Comparison of ENCODE assay signal across 10 mouse cellular contexts in genomic region chr9:41470010-41470409, GRCm38 (mm10).
DNase-seq lines count a peak whose midpoint lies in the region; ATAC-seq and TF ChIP-seq lines count a peak whose summit lies in the region.
"Had no signal": no experiment of that assay in that cellular context is flagged by ENCODE, and none has a peak within 500 bp of the region (broad histone marks: within the 10 kb centered on the region; RNA-seq: fewer than 3 reads in every experiment).

No protein-coding gene starts in this region.

- peak overlapping the region; percentile 67 for H3K27ac ChIP-seq in neural tube, embryonic 13.5 days (replicated peaks)
- peak overlapping the region; percentile 61; the same call in 1 of the 2 replicates for H3K27ac ChIP-seq in limb, embryonic 10.5 days
- H3K27ac ChIP-seq in cerebellum, adult 2 months (ENCODE audit: insufficient read depth, low read length) = no peak overlapping the region
- H3K27ac ChIP-seq: layer of hippocampus, adult 2 months had no signal

- peak; percentile 87 for DNase-seq in heart, adult 11 months
- DNase-seq in heart, postnatal 25 days (ENCODE audit: low spot score) = no peak
- no peak for DNase-seq in neural tube, embryonic 10.5 days (ENCODE audit: extremely low spot score, low spot score)
- no peak for DNase-seq in limb, embryonic 10.5 days (ENCODE audit: low spot score)
- no peak for DNase-seq in cerebellum, adult 2 months
- DNase-seq in thymus, postnatal 0 days (ENCODE audit: low spot score) = no peak
- no peak for DNase-seq in adrenal gland, adult 2 months
- DNase-seq: B cell, adult 2 months had no signal

- peaks cover 47% of the 10 kb centered on the region for H3K4me1 ChIP-seq in neural tube, embryonic 13.5 days (replicated peaks)
- peaks cover 22% of the 10 kb centered on the region for H3K4me1 ChIP-seq in limb, embryonic 10.5 days
- no peaks in the 10 kb centered on the region for H3K4me1 ChIP-seq in cerebellum, adult 2 months (ENCODE audit: control insufficient read depth, insufficient read depth, low read length)

- H3K9ac ChIP-seq in neural tube, embryonic 13.5 days = no peak overlapping the region

- no peak for TF ChIP-seq POLR2A in cerebellum, adult 2 months (IDR thresholded peaks at IDR 0.05; ENCODE audit: borderline replicate concordance, insufficient read depth, low read length)

- H3K27me3 ChIP-seq in neural tube, embryonic 13.5 days = no peaks in the 10 kb centered on the region
- H3K27me3 ChIP-seq in limb, embryonic 10.5 days (ENCODE audit: low read depth, poor library complexity, severe bottlenecking) = no peaks in the 10 kb centered on the region
- H3K27me3 ChIP-seq in cerebellum, adult 2 months (ENCODE audit: control insufficient read depth, insufficient read depth, low read length) = no peaks in the 10 kb centered on the region; the same call in 1 of the 2 replicates

- no peak overlapping the region for H3K4me2 ChIP-seq in neural tube, embryonic 13.5 days

- WGBS in neural tube, embryonic 13.5 days = 58% methylated on average over 6 of the region's 6 CpGs
- 74% methylated on average over 6 of the region's 6 CpGs for WGBS in limb, embryonic 10.5 days
- 54% methylated on average over 6 of the region's 6 CpGs for WGBS in cerebellum, adult 2 months

- no peaks in the 10 kb centered on the region for H3K36me3 ChIP-seq in neural tube, embryonic 13.5 days
- no peaks in the 10 kb centered on the region for H3K36me3 ChIP-seq in limb, embryonic 10.5 days

- H3K4me3 ChIP-seq in neural tube, embryonic 13.5 days = no peak overlapping the region
- no peak overlapping the region for H3K4me3 ChIP-seq in limb, embryonic 10.5 days
- no peak overlapping the region for H3K4me3 ChIP-seq in cerebellum, adult 2 months (replicated peaks; ENCODE audit: insufficient read depth, low read depth, low read length)
- H3K4me3 ChIP-seq: layer of hippocampus, adult 2 months had no signal

- no peaks in the 10 kb centered on the region for H3K9me3 ChIP-seq in neural tube, embryonic 13.5 days
- no peaks in the 10 kb centered on the region for H3K9me3 ChIP-seq in limb, embryonic 10.5 days (replicated peaks)

- intact Hi-C loops in heart, postnatal 25 days (cut with DNase I) = loop anchor here (5.0 kb wide), 1 partner anchor 417 kb away; no protein-coding TSS in a partner anchor

- ATAC-seq in neural tube, embryonic 13.5 days (ENCODE audit: low read depth) = no peak

- no peak for TF ChIP-seq CTCF in cerebellum, adult 2 months (IDR thresholded peaks at IDR 0.05; ENCODE audit: borderline replicate concordance, insufficient read depth, low read depth, low read length)
